Mouse (Mus musculus): ENCODE measurements at regions not wholly inside any gene's neighbourhood (a gene's known extent, or its start where the extent isn't known, plus 50 kb on each side); places are given as distances from the start of the nearest gene placed in this dataset.

GRCm38 (mm10) chr14:24618226-24619038 is 131.5 kb downstream of the Rps24 start:
- DNase-seq (ENCODE audit: low read depth, low spot score): no peak

GRCm38 (mm10) chr14:24631994-24632393 is 145.1 kb downstream of the Rps24 start:
- no peak for DNase-seq (ENCODE audit: low read depth, low spot score)

- DNase-seq (ENCODE audit: low read depth, low spot score): no peak
Measured at GRCm38 (mm10) chr14:24641853-24642252, 154.9 kb downstream of the Rps24 start.

GRCm38 (mm10) chr14:24644117-24644808 is 157.3 kb downstream of the Rps24 start:
- DNase-seq (ENCODE audit: low read depth, low spot score): peak; percentile 23

- DNase-seq (ENCODE audit: low read depth, low spot score): no peak
Measured at GRCm38 (mm10) chr14:24646239-24646848, 159.4 kb downstream of the Rps24 start.

GRCm38 (mm10) chr14:24647722-24648121 is 160.8 kb downstream of the Rps24 start:
- no peak for DNase-seq (ENCODE audit: low read depth, low spot score)

GRCm38 (mm10) chr14:24650195-24650901 is 163.4 kb downstream of the Rps24 start:
- no peak for DNase-seq (ENCODE audit: low read depth, low spot score)

- no peak for DNase-seq (ENCODE audit: low read depth, low spot score)
Measured at GRCm38 (mm10) chr14:24650902-24651270, 164.0 kb downstream of the Rps24 start.

GRCm38 (mm10) chr14:24652591-24652990 is 165.7 kb downstream of the Rps24 start:
- DNase-seq (ENCODE audit: low read depth, low spot score): no peak

GRCm38 (mm10) chr14:24655580-24655979 is 168.7 kb downstream of the Rps24 start:
- DNase-seq (ENCODE audit: low read depth, low spot score): peak; percentile 14

GRCm38 (mm10) chr14:24661797-24662196 is 174.9 kb downstream of the Rps24 start:
- DNase-seq (ENCODE audit: low read depth, low spot score): no peak

GRCm38 (mm10) chr14:24665210-24665609 is 178.3 kb downstream of the Rps24 start:
- DNase-seq (ENCODE audit: low read depth, low spot score): no peak
